15 mouse cellular contexts compared by ENCODE assay signal in genomic region chr6:119082662-119083061, GRCm38 (mm10).
A peak's percentile ranks its signal among the peaks of the same experiment; 100 is the strongest.
DNase-seq lines count a peak whose midpoint lies in the region; ATAC-seq and TF ChIP-seq lines count a peak whose summit lies in the region.
"Had no signal": no experiment of that assay in that cellular context is flagged by ENCODE, and none has a peak within 500 bp of the region (broad histone marks: within the 10 kb centered on the region; RNA-seq: fewer than 3 reads in every experiment).

No protein-coding gene starts in this region.

- H3K4me1 ChIP-seq in hindbrain, postnatal 0 days (ENCODE audit: insufficient read depth, low read length): peaks cover 15% of the 10 kb centered on the region
- peaks cover 19% of the 10 kb centered on the region; the same call in 1 of the 2 replicates for H3K4me1 ChIP-seq in hindbrain, embryonic 13.5 days (replicated peaks)
- peaks cover 60% of the 10 kb centered on the region for H3K4me1 ChIP-seq in heart, postnatal 0 days (ENCODE audit: control insufficient read depth, insufficient read depth)
- H3K4me1 ChIP-seq: liver, embryonic 15.5 days had no signal

- H3K27ac ChIP-seq in hindbrain, postnatal 0 days: no peak overlapping the region
- H3K27ac ChIP-seq in hindbrain, embryonic 13.5 days: no peak overlapping the region
- peak overlapping the region; percentile 44; the same call in 1 of the 2 replicates for H3K27ac ChIP-seq in heart, postnatal 0 days (ENCODE audit: low read depth)
- H3K27ac ChIP-seq: liver, embryonic 15.5 days; midbrain, embryonic 15.5 days had no signal

- TF ChIP-seq CTCF in hindbrain, postnatal 0 days (IDR thresholded peaks at IDR 0.05; ENCODE audit: low read depth): no peak
- no peak for TF ChIP-seq CTCF in heart, postnatal 0 days (IDR thresholded peaks at IDR 0.05; ENCODE audit: low read depth)

- 41% methylated on average over 8 of the region's 8 CpGs for WGBS in hindbrain, postnatal 0 days
- WGBS in hindbrain, embryonic 13.5 days: 67% methylated on average over 8 of the region's 8 CpGs
- 48% methylated on average over 8 of the region's 8 CpGs for WGBS in heart, postnatal 0 days

- no peaks in the 10 kb centered on the region for H3K36me3 ChIP-seq in hindbrain, postnatal 0 days (ENCODE audit: insufficient read depth, low read length)
- H3K36me3 ChIP-seq in hindbrain, embryonic 13.5 days: no peaks in the 10 kb centered on the region
- no peaks in the 10 kb centered on the region for H3K36me3 ChIP-seq in heart, postnatal 0 days (replicated peaks; ENCODE audit: control insufficient read depth, insufficient read depth, low read length)
- H3K36me3 ChIP-seq: G1E; liver, embryonic 15.5 days; midbrain, embryonic 15.5 days had no signal

- H3K4me2 ChIP-seq in hindbrain, postnatal 0 days (ENCODE audit: low read depth, low read length): no peak overlapping the region
- H3K4me2 ChIP-seq in hindbrain, embryonic 13.5 days: no peak overlapping the region
- no peak overlapping the region for H3K4me2 ChIP-seq in heart, postnatal 0 days (ENCODE audit: low read depth, low read length)
- H3K4me2 ChIP-seq: liver, embryonic 15.5 days; midbrain, embryonic 15.5 days had no signal

- peak; percentile 43 for DNase-seq in hindbrain, postnatal 0 days (ENCODE audit: low spot score)
- DNase-seq in Muller cell, postnatal 12 days (ENCODE audit: inconsistent ontology term): peak; percentile 55
- DNase-seq in heart, adult 18-20 months: peak; percentile 57 to 61
- DNase-seq in heart, postnatal 0 days (ENCODE audit: low spot score): no peak
- DNase-seq in spleen, postnatal 10 days (ENCODE audit: low spot score in 2 of 2): no peak
- DNase-seq in gastrocnemius, adult 18-20 months (ENCODE audit: low spot score): no peak
- DNase-seq: cerebellum, adult 9-10 months; embryo, embryonic 11 days; gastrocnemius, postnatal 36 days; spleen, adult 18-20 months had no signal

- H3K9ac ChIP-seq in hindbrain, postnatal 0 days (replicated peaks; ENCODE audit: low read length): no peak overlapping the region
- no peak overlapping the region for H3K9ac ChIP-seq in hindbrain, embryonic 13.5 days
- H3K9ac ChIP-seq in heart, postnatal 0 days (replicated peaks; ENCODE audit: low read depth, low read length): no peak overlapping the region
- H3K9ac ChIP-seq: liver, embryonic 15.5 days; midbrain, embryonic 15.5 days had no signal

- no peaks in the 10 kb centered on the region for H3K27me3 ChIP-seq in hindbrain, postnatal 0 days (ENCODE audit: insufficient read depth, low read length)
- no peaks in the 10 kb centered on the region for H3K27me3 ChIP-seq in hindbrain, embryonic 13.5 days
- no peaks in the 10 kb centered on the region for H3K27me3 ChIP-seq in heart, postnatal 0 days (ENCODE audit: control insufficient read depth, insufficient read depth, low read length)
- H3K27me3 ChIP-seq: midbrain, embryonic 15.5 days had no signal

- no peak overlapping the region for H3K4me3 ChIP-seq in hindbrain, postnatal 0 days (ENCODE audit: low read length)
- H3K4me3 ChIP-seq in hindbrain, embryonic 13.5 days: no peak overlapping the region
- no peak overlapping the region for H3K4me3 ChIP-seq in heart, postnatal 0 days (ENCODE audit: low read depth, low read length)
- H3K4me3 ChIP-seq: liver, embryonic 15.5 days; midbrain, embryonic 15.5 days had no signal

- no peak for TF ChIP-seq EP300 in heart, postnatal 0 days (IDR thresholded peaks at IDR 0.05; ENCODE audit: low read depth)

- ATAC-seq in hindbrain, postnatal 0 days: peak; percentile 40
- no peak for ATAC-seq in hindbrain, embryonic 13.5 days (ENCODE audit: low FRiP score)
- 0 out of 2 replicates have a peak, but pooled peaks have one; percentile 19 for ATAC-seq in heart, postnatal 0 days (ENCODE audit: insufficient read depth, low read depth)
- ATAC-seq: forebrain, embryonic 16.5 days; midbrain, embryonic 15.5 days had no signal

- no peaks in the 10 kb centered on the region for H3K9me3 ChIP-seq in hindbrain, postnatal 0 days (ENCODE audit: low read length)
- H3K9me3 ChIP-seq in hindbrain, embryonic 13.5 days: no peaks in the 10 kb centered on the region
- H3K9me3 ChIP-seq in heart, postnatal 0 days (replicated peaks; ENCODE audit: control insufficient read depth, low read length): no peaks in the 10 kb centered on the region
- H3K9me3 ChIP-seq: liver, embryonic 15.5 days; midbrain, embryonic 15.5 days had no signal

Comparison
In these comparisons a context has a peak if more than half of its experiments do, and no peak if none do; other contexts are left out.
1. DNase-seq: peak in hindbrain, postnatal 0 days (single experiment), Muller cell, postnatal 12 days (single experiment) and heart, adult 18-20 months (2 of 2); none in heart, postnatal 0 days (single experiment), spleen, postnatal 10 days (0 of 2) and gastrocnemius, adult 18-20 months (single experiment).